Mouse (Mus musculus): ENCODE data around the gene Trim2.

Gene Trim2

GRCm38 (mm10) chr3:84268434-84268833 lies 38.2 kb downstream of the Trim2 start:
- in situ Hi-C loops (cut with MboI; ENCODE audit: low pct_unique_long_range_greater_than_20kb in 1 of 2, low sequenced_read_pairs in 2 of 2, unreplicated experiment in 1 of 2): no loop called here

- in situ Hi-C loops (cut with MboI; ENCODE audit: low pct_unique_long_range_greater_than_20kb in 1 of 2, low sequenced_read_pairs in 2 of 2, unreplicated experiment in 1 of 2): no loop called here
Observed at GRCm38 (mm10) chr3:84266391-84266931, 40.2 kb downstream of the Trim2 start.

- in situ Hi-C loops (cut with MboI; ENCODE audit: low pct_unique_long_range_greater_than_20kb in 1 of 2, low sequenced_read_pairs in 2 of 2, unreplicated experiment in 1 of 2): no loop called here
Observed at GRCm38 (mm10) chr3:84265084-84265483, 41.6 kb downstream of the Trim2 start.

GRCm38 (mm10) chr3:84264395-84264794 lies 42.3 kb downstream of the Trim2 start:
- in situ Hi-C loops (cut with MboI; ENCODE audit: low pct_unique_long_range_greater_than_20kb in 1 of 2, low sequenced_read_pairs in 2 of 2, unreplicated experiment in 1 of 2): no loop called here

- in situ Hi-C loops (cut with MboI; ENCODE audit: low pct_unique_long_range_greater_than_20kb in 1 of 2, low sequenced_read_pairs in 2 of 2, unreplicated experiment in 1 of 2): no loop called here
Observed at GRCm38 (mm10) chr3:84262804-84263203, 43.9 kb downstream of the Trim2 start.

- in situ Hi-C loops (cut with MboI; ENCODE audit: low pct_unique_long_range_greater_than_20kb in 1 of 2, low sequenced_read_pairs in 2 of 2, unreplicated experiment in 1 of 2): no loop called here
Observed at GRCm38 (mm10) chr3:84261863-84262262, 44.8 kb downstream of the Trim2 start.

GRCm38 (mm10) chr3:84260837-84261236 lies 45.8 kb downstream of the Trim2 start:
- in situ Hi-C loops (cut with MboI; ENCODE audit: low pct_unique_long_range_greater_than_20kb in 1 of 2, low sequenced_read_pairs in 2 of 2, unreplicated experiment in 1 of 2): no loop called here

GRCm38 (mm10) chr3:84260024-84260535 lies 46.6 kb downstream of the Trim2 start:
- in situ Hi-C loops (cut with MboI; ENCODE audit: low pct_unique_long_range_greater_than_20kb in 1 of 2, low sequenced_read_pairs in 2 of 2, unreplicated experiment in 1 of 2): no loop called here

- in situ Hi-C loops (cut with MboI; ENCODE audit: low pct_unique_long_range_greater_than_20kb in 1 of 2, low sequenced_read_pairs in 2 of 2, unreplicated experiment in 1 of 2): no loop called here
Observed at GRCm38 (mm10) chr3:84259281-84260023, 47.2 kb downstream of the Trim2 start.

- in situ Hi-C loops (cut with MboI; ENCODE audit: low pct_unique_long_range_greater_than_20kb in 1 of 2, low sequenced_read_pairs in 2 of 2, unreplicated experiment in 1 of 2): no loop called here
Observed at GRCm38 (mm10) chr3:84258518-84259031, 48.1 kb downstream of the Trim2 start.

- in situ Hi-C loops (cut with MboI; ENCODE audit: low pct_unique_long_range_greater_than_20kb in 1 of 2, low sequenced_read_pairs in 2 of 2, unreplicated experiment in 1 of 2): no loop called here
Observed at GRCm38 (mm10) chr3:84257989-84258517, 48.6 kb downstream of the Trim2 start.

GRCm38 (mm10) chr3:84254520-84254878 lies 52.2 kb downstream of the Trim2 start:
- in situ Hi-C loops (cut with MboI; ENCODE audit: low pct_unique_long_range_greater_than_20kb in 1 of 2, low sequenced_read_pairs in 2 of 2, unreplicated experiment in 1 of 2): no loop called here

- in situ Hi-C loops (cut with MboI; ENCODE audit: low pct_unique_long_range_greater_than_20kb in 1 of 2, low sequenced_read_pairs in 2 of 2, unreplicated experiment in 1 of 2): no loop called here
Observed at GRCm38 (mm10) chr3:84253655-84254519, 52.8 kb downstream of the Trim2 start.

- in situ Hi-C loops (cut with MboI; ENCODE audit: low pct_unique_long_range_greater_than_20kb in 1 of 2, low sequenced_read_pairs in 2 of 2, unreplicated experiment in 1 of 2): no loop called here
Observed at GRCm38 (mm10) chr3:84252776-84253654, 53.7 kb downstream of the Trim2 start.

GRCm38 (mm10) chr3:84251721-84252120 lies 55.0 kb downstream of the Trim2 start:
- in situ Hi-C loops (cut with MboI; ENCODE audit: low pct_unique_long_range_greater_than_20kb in 1 of 2, low sequenced_read_pairs in 2 of 2, unreplicated experiment in 1 of 2): no loop called here

GRCm38 (mm10) chr3:84250275-84250674 lies 56.4 kb downstream of the Trim2 start:
- in situ Hi-C loops (cut with MboI; ENCODE audit: low pct_unique_long_range_greater_than_20kb in 1 of 2, low sequenced_read_pairs in 2 of 2, unreplicated experiment in 1 of 2): no loop called here

- in situ Hi-C loops (cut with MboI; ENCODE audit: low pct_unique_long_range_greater_than_20kb in 1 of 2, low sequenced_read_pairs in 2 of 2, unreplicated experiment in 1 of 2): no loop called here
Observed at GRCm38 (mm10) chr3:84247789-84248188, 58.9 kb downstream of the Trim2 start.

- in situ Hi-C loops (cut with MboI; ENCODE audit: low pct_unique_long_range_greater_than_20kb in 1 of 2, low sequenced_read_pairs in 2 of 2, unreplicated experiment in 1 of 2): no loop called here
Observed at GRCm38 (mm10) chr3:84246421-84246861, 60.2 kb downstream of the Trim2 start.
